Mouse (Mus musculus): Measurements from ENCODE around the gene Pfkl. TPM values are rescaled to one million over a fixed set of nuclear protein-coding genes. Genes with fewer than 3 reads are reported as not detected.
A peak's percentile ranks its signal among the peaks of the same experiment; 100 is the strongest.
"Not testable (repeated sequence)": the region's sequence is repeated elsewhere in the genome, so short reads cannot be mapped to it uniquely, and the experiment has no call there.

Pfkl gene
- polyA plus RNA-seq, 1 experiment from 2014 or later, result 135 TPM

DNA sequence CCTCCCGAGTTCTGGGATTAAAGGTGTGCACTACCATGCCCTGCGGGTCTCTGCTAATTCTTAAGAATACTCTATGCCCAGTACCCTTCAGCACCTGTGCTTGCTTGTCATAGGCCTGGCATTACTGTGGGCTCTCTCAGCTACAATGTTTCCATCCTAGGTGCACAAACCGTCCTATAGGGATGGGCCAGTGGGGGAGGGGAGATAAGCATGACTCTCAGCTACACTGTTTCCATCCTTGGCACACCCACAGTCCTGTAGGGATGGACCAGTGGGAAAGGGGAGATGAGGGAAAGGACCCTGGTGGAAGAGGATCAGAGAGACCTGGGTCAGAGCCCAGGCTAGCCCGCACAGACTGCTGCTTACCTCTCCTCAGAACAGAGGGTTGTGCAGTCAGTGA is 27.3 kb upstream of the Pfkl start:
- H3K36me3 ChIP-seq (replicated peaks), result no peaks in the 10 kb centered on the region
- no peak overlapping the region for H3K4me2 ChIP-seq
- ATAC-seq (ENCODE audit: low FRiP score), result no peak
- WGBS, result 83% methylated on average over 4 of the region's 4 CpGs
- no peaks in the 10 kb centered on the region for H3K9me3 ChIP-seq
- H3K27ac ChIP-seq, result no peak overlapping the region
- H3K9ac ChIP-seq, result no peak overlapping the region
- no peaks in the 10 kb centered on the region for H3K4me1 ChIP-seq
- H3K27me3 ChIP-seq, result peaks cover 10% of the 10 kb centered on the region; the same call in 1 of the 2 replicates
- H3K4me3 ChIP-seq (replicated peaks), result no peak overlapping the region

DNA sequence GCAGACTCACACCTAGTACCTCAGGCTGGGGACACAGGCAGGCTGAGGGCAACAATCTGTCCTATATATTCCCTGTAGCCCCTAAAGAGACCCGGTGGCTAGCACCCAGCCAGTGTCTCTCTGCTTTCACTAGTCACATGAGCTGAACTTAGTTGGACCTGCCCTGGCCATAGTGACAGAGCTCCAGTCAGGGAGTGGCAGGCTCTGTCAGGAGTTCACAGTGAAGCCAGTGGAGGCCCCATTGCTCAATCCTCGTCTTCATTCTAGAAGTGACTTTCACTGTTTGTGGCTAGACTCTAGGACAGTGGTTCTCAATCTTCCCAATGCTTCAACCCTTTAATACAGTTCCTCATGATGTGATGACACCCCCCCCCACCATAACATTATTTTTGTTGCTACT is 22.1 kb upstream of the Pfkl start:
- ATAC-seq (ENCODE audit: low FRiP score), result no peak
- no peak overlapping the region for H3K4me2 ChIP-seq
- WGBS, result 89% methylated on average over 2 of the region's 2 CpGs
- H3K27me3 ChIP-seq, result 0 out of 2 replicates have a peak, but pooled peaks cover 3% of the 10 kb centered on the region
- H3K4me3 ChIP-seq (replicated peaks), result no peak overlapping the region
- no peaks in the 10 kb centered on the region for H3K9me3 ChIP-seq
- H3K4me1 ChIP-seq, result no peaks in the 10 kb centered on the region
- H3K9ac ChIP-seq, result no peak overlapping the region
- no peaks in the 10 kb centered on the region for H3K36me3 ChIP-seq (replicated peaks)
- H3K27ac ChIP-seq, result no peak overlapping the region

DNA sequence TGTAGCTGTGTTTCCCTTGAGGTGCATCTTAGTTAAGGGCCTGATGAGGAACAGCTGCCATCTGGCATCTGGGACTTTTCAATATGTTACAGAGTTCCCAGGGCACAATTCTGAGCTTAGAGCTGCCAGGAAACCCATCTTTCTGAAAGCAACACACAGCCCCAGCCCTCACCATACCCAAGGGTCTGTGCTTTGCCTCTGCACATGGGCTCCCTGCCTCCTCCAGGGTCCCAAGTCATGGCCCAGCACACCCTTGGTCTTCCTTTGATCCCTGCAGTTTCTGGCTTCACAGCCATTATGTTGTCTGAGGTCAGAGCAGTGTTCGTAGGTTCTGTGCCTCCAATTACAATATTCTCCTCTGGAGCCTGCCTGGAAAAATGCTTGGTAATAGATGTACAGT is 19.2 kb upstream of the Pfkl start:
- Histone ChIP-seq H3K36me3 (replicated peaks) (no peaks in the 10 kb centered on the region), H3K27me3 (no peaks in the 10 kb centered on the region), H3K4me1 (no peaks in the 10 kb centered on the region), H3K9me3 (no peaks in the 10 kb centered on the region), H3K4me3 (replicated peaks) (no peak overlapping the region), H3K4me2 (no peak overlapping the region), H3K27ac (no peak overlapping the region), H3K9ac (no peak overlapping the region)
- 91% methylated on average over 1 of the region's 1 CpGs for WGBS
- no peak for ATAC-seq (ENCODE audit: low FRiP score)

DNA sequence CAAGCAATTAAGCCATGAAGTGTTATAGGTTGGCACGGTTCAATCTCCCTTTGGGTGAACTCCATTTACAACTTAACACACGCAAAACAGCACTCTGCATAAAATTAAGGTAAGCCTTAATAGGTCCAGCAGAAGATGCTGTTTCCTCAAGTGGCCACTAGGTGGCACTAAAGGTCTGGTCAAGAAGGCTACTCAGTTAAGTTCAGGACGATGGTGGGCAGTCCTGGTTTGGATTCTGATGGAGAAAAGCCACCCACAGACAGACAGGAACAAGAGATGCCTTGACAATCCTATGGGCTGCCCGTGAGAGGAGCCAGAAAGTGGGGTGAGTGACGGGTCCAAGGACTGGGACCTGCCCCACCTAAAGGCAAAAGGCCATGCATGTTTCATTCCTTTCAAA is 18.2 kb upstream of the Pfkl start:
- no peaks in the 10 kb centered on the region for H3K4me1 ChIP-seq
- H3K9ac ChIP-seq, result no peak overlapping the region
- H3K27me3 ChIP-seq, result no peaks in the 10 kb centered on the region
- H3K4me2 ChIP-seq, result no peak overlapping the region
- no peak overlapping the region for H3K4me3 ChIP-seq (replicated peaks)
- WGBS, result 4% methylated on average over 5 of the region's 5 CpGs
- no peaks in the 10 kb centered on the region for H3K36me3 ChIP-seq (replicated peaks)
- no peak overlapping the region for H3K27ac ChIP-seq
- ATAC-seq (ENCODE audit: low FRiP score), result peak; percentile 51; the same call in 1 of the 2 replicates
- H3K9me3 ChIP-seq, result no peaks in the 10 kb centered on the region

DNA sequence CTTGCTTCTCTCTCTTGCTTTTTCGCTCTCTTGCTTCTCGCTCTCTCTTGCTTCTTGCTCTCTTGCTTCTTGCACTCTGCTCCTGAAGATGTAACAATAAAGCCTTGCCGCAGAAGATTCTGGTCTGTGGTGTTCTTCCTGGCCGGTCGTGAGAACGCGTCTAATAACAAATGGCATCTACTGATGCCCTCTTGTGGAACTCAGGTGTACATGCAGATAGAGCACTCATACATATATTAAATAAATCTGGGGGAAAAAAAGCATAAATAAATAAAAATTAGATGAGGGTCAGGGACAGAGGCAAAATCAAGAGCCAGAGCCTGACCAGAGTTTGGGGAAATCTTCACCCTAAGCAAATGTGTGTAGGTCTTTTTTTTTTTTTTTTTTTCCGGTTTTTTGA is 15.6 kb upstream of the Pfkl start:
- not testable (repeated sequence) for H3K27ac ChIP-seq; ATAC-seq (ENCODE audit: low FRiP score); H3K4me3 ChIP-seq (replicated peaks); H3K9ac ChIP-seq; H3K4me1 ChIP-seq; H3K4me2 ChIP-seq; H3K9me3 ChIP-seq; H3K27me3 ChIP-seq; H3K36me3 ChIP-seq (replicated peaks)
- 73% methylated on average over 6 of the region's 8 CpGs for WGBS

DNA sequence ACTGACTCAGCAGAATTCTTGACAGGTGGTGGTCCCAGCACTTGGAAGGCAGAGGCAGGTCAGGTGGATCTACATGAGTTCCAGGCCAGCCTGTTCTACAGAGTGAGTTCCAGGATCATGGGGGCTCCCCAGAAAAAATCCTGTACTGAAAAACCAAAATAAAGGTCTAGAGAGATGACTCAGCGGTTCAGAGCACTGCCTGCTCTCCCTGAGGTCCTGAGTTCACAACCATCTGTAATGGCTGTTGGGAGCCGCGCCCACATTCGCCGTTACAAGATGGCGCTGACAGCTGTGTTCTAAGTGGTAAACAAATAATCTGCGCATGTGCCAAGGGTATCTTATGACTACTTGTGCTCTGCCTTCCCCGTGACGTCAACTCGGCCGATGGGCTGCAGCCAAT is 10.1 kb upstream of the Pfkl start:
- not testable (repeated sequence) for H3K9me3 ChIP-seq; H3K9ac ChIP-seq; ATAC-seq (ENCODE audit: low FRiP score); H3K27me3 ChIP-seq; H3K27ac ChIP-seq; H3K4me3 ChIP-seq (replicated peaks); H3K4me1 ChIP-seq; H3K36me3 ChIP-seq (replicated peaks); H3K4me2 ChIP-seq
- WGBS, result over 99% methylated on average over 7 of the region's 11 CpGs

DNA sequence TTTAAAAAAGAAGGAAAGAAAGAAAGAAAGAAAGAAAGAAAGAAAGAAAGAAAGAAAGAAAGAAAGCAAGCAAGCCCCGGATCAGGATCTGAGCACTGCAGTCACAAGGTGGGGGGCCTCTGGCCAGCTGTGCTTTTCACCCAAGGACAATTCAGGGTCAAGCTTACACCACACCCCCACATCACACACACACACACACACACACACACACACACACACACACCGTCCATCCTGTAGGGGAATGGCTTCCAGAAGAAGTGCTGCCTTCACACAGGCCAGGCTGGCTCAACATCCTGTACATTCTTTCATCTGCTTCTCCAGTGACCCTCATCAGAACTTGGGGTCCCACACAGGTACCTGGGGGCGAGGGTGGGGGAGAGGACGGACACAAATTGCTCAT is 9.4 kb upstream of the Pfkl start:
- no peaks in the 10 kb centered on the region for H3K27me3 ChIP-seq
- H3K36me3 ChIP-seq (replicated peaks), result no peaks in the 10 kb centered on the region
- no peak overlapping the region for H3K4me2 ChIP-seq
- H3K4me3 ChIP-seq (replicated peaks), result no peak overlapping the region
- ATAC-seq (ENCODE audit: low FRiP score), result 0 out of 2 replicates have a peak, but pooled peaks have one; percentile 33
- no peaks in the 10 kb centered on the region for H3K9me3 ChIP-seq
- WGBS, result 80% methylated on average over 4 of the region's 4 CpGs
- no peak overlapping the region for H3K9ac ChIP-seq
- 0 out of 2 replicates have a peak, but pooled peaks cover 2% of the 10 kb centered on the region for H3K4me1 ChIP-seq
- no peak overlapping the region for H3K27ac ChIP-seq

DNA sequence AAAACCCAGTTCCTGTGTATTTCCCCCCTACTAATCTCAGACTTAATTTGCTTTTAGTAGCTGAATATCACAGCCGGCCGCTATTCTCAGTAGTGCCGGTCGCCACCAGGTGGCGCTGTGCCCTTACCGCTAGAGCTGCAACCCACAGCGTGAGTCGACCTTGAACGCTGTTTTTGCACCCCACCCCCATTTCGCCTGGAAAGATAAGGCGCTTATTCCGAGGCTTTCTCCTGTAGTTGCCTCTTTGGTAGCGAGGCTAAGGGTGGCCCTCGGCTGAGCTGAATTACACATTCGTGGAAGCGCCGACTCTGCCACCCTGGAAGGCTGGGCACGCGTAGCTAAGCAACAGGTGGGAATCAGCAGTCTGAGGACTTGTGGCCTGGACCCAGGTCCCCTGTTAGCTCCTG is 8.9 kb upstream of the Pfkl start:
- H3K27me3 ChIP-seq, result no peaks in the 10 kb centered on the region
- H3K9ac ChIP-seq, result no peak overlapping the region

DNA sequence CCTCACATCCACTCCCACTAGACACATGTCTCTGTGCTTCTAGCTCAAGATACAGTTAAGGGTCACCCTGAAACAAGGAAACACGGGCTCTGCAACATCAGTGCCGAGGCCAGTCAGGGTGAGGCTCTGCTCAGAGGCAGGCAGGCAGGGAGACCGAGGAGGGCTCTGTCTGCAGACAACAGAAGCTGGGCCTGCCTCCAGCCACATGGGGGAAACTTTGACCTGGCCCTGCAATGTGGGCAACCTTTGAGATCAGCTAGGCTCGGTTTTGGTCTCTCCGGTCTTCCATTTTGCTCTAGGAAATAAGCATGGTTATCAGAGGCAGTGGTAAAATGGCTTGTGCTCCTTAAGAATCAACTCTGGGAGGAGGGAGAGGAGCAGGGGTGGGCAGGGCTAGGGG is 6.5 kb upstream of the Pfkl start:
- WGBS, result 48% methylated on average over 5 of the region's 5 CpGs

More for the DNA sequence above, 8.9 kb upstream of the Pfkl start:
- H3K4me3 ChIP-seq (replicated peaks), result peak overlapping the region; percentile 29
- H3K4me1 ChIP-seq, result 0 out of 2 replicates have a peak, but pooled peaks cover 2% of the 10 kb centered on the region
- H3K4me2 ChIP-seq, result peak overlapping the region; percentile 55
- no peak overlapping the region for H3K27ac ChIP-seq
- ATAC-seq (ENCODE audit: low FRiP score), result peak; percentile 73; the same call in 1 of the 2 replicates
- H3K9me3 ChIP-seq, result no peaks in the 10 kb centered on the region
- 15% methylated on average over 19 of the region's 19 CpGs for WGBS
- H3K36me3 ChIP-seq (replicated peaks), result no peaks in the 10 kb centered on the region

DNA sequence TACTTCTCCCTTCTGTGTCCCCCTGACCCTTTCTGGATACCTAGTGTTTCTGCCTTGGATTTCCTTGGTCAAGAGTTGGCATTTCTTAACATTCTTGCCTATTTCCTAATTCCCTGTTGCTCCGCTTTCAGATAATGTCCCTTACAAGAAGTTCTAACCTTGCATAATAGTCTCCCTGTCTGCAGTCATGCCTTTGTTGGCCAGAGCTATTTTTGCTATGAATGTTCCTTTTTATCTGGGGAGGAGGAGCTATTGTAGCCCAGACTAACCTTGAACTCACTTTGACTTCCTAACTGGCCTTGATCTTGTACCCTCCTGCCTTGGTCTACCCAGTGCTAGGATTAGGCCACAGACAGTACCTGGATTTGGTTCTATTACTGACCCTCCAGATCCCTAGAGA is 5.6 kb upstream of the Pfkl start:
- 97% methylated on average over 1 of the region's 1 CpGs for WGBS
- no peak overlapping the region for H3K4me2 ChIP-seq

More for the DNA sequence above, 6.5 kb upstream of the Pfkl start:
- H3K9me3 ChIP-seq, result no peaks in the 10 kb centered on the region
- H3K27me3 ChIP-seq, result no peaks in the 10 kb centered on the region
- no peak for ATAC-seq (ENCODE audit: low FRiP score)
- 0 out of 2 replicates have a peak, but pooled peaks cover 2% of the 10 kb centered on the region for H3K4me1 ChIP-seq
- no peak overlapping the region for H3K4me2 ChIP-seq
- H3K4me3 ChIP-seq (replicated peaks), result no peak overlapping the region
- H3K36me3 ChIP-seq (replicated peaks), result no peaks in the 10 kb centered on the region
- no peak overlapping the region for H3K27ac ChIP-seq
- H3K9ac ChIP-seq, result no peak overlapping the region

DNA sequence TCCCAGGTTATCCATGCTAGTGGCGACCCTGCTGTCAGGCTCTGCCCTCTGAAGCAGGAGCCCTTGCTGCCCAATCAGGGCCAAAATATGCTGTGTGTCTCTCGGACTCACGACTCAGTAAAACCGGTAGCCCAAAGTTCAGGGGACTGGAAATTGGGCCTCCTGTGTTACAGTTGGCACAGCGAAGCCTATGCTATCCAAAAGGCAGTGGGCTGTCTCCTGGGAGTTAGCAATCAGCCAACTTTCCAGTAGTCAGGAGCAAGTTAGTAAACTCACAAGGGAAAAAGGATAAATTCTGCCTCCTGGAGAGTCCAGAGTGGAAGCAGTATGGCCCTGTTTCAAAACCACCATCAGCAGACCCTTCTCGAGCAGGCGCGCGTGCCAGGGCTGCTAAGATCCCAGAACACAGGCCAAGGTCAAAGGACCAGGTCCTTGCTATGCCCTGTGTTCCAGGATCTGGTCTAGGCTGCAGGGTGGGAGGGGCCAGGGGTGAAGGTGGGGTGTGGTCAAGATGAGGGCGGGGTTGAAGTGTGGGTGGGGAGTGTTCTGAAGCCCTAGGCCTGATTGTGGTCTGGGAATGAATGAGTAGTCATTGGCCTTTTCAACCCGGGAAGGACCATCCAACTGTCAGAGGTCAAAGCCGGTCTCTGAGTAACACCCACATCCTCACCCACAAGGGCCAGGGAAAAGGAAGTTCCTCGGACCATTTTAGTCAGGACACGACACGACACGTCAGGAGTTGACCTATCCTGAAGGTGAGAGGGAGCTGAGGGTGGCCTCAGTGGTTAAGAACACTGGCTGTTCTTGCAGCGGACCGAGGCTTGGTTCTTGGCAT is 3.0 kb upstream of the Pfkl start:
- Histone ChIP-seq H3K4me2 (no peak overlapping the region), H3K9ac (no peak overlapping the region), H3K4me3 (replicated peaks) (no peak overlapping the region), H3K9me3 (no peaks in the 10 kb centered on the region), H3K36me3 (replicated peaks) (no peaks in the 10 kb centered on the region), H3K27me3 (0 out of 2 replicates have a peak, but pooled peaks cover 2% of the 10 kb centered on the region), H3K4me1 (peaks cover 12% of the 10 kb centered on the region), H3K27ac (no peak overlapping the region)
- WGBS, result 95% methylated on average over 18 of the region's 18 CpGs
- ATAC-seq (ENCODE audit: low FRiP score), result no peak

More for the DNA sequence above, 5.6 kb upstream of the Pfkl start:
- 0 out of 2 replicates have a peak, but pooled peaks cover 2% of the 10 kb centered on the region for H3K27me3 ChIP-seq
- H3K4me1 ChIP-seq, result peaks cover 2% of the 10 kb centered on the region; the same call in 1 of the 2 replicates
- no peak overlapping the region for H3K27ac ChIP-seq
- H3K9me3 ChIP-seq, result no peaks in the 10 kb centered on the region
- no peak overlapping the region for H3K4me3 ChIP-seq (replicated peaks)
- no peaks in the 10 kb centered on the region for H3K36me3 ChIP-seq (replicated peaks)
- no peak for ATAC-seq (ENCODE audit: low FRiP score)
- H3K9ac ChIP-seq, result no peak overlapping the region

DNA sequence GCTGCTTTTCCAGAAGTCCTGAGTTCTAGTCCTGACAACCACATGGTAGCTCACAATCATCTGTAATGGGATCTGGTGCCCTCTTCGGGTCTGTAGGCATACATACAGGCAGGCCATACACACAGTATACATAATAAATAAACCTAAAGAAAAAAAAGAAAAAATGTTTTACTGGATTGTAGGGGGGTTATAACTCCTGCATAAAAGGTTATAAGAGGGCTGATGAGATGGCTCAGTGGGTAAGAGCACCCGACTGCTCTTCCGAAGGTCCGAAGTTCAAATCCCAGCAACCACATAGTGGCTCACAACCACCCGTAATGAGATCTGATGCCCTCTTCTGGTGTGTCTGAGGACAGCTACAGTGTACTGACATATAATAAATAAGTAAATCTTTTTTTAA is 1.2 kb upstream of the Pfkl start:
- 91% methylated on average over 5 of the region's 5 CpGs for WGBS
- H3K36me3 ChIP-seq (replicated peaks); ATAC-seq (ENCODE audit: low FRiP score): not testable (repeated sequence)

DNA sequence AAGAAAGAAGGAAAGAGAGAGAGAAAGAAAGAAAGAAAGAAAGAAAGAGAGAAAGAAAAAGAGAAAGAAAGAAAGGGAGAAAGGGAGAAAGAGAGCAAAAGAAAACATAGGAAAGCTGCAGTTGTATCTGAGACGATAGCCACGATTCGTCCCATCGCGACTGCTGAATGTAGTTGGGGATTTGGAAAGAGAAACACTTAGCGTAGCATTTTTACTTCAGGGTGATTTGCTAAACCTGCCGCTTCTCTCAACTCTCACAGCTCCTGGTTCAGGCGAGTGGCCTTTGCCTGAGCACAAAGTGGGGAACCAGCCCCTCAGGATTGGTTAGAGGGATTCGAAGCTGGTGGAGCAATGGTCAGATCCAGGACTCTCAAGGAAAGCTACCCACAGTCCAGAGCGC is 452 bp upstream of the Pfkl start:
- no peak for ATAC-seq (ENCODE audit: low FRiP score)
- 16% methylated on average over 10 of the region's 10 CpGs for WGBS
- Histone ChIP-seq H3K27ac (no peak overlapping the region), H3K4me1 (peaks cover 33% of the 10 kb centered on the region), H3K9ac (no peak overlapping the region), H3K9me3 (no peaks in the 10 kb centered on the region), H3K27me3 (0 out of 2 replicates have a peak, but pooled peaks cover 2% of the 10 kb centered on the region), H3K36me3 (replicated peaks) (no peaks in the 10 kb centered on the region), H3K4me3 (replicated peaks) (no peak overlapping the region), H3K4me2 (peak overlapping the region; percentile 85)

More for the DNA sequence above, 1.2 kb upstream of the Pfkl start:
- H3K27ac ChIP-seq; H3K4me2 ChIP-seq; H3K27me3 ChIP-seq; H3K9me3 ChIP-seq; H3K9ac ChIP-seq; H3K4me3 ChIP-seq (replicated peaks): not testable (repeated sequence)
- H3K4me1 ChIP-seq, result peaks cover 30% of the 10 kb centered on the region

Data from forebrain, embryonic 12.5 days (tissue).